Mouse (Mus musculus) layer of hippocampus, adult 18-20 months (tissue): ENCODE results near the gene Gm20489. TPM values are rescaled to one million over a fixed set of nuclear protein-coding genes. Genes with fewer than 3 reads are reported as not detected.

Source experiments
- DNase-seq, 2 experiments: peaks; one replicate each; pipeline ENCODE4 v3.0.0; 2022; ENCODE audit warnings: low spot score in 2 of 2
- long read RNA-seq: library from polyadenylated mRNA; stranded (forward); transcript quantifications from one replicate; pipeline ENCODE4 v2.0.0, GENCODE M21; 2021
- total RNA-seq, 2 experiments: library from RNA; stranded (reverse); gene quantifications; 2 replicates each; pipeline ENCODE4 v1.2.3; 2021

The Gm20489 gene
- total RNA-seq = not detected
- long read RNA-seq = 0 reads

GRCm38 (mm10) chrX:101268755-101269124 lies at the start of gene Gm20489:
Gene Gm20489, minus strand, starts transcription at chrX:101269023.
- no peak for DNase-seq

- peak; percentile 85 to 89 for DNase-seq
Measured at GRCm38 (mm10) chrX:101313625-101314359, 45.0 kb upstream of the Gm20489 start.

GRCm38 (mm10) chrX:101309299-101309698 lies 40.5 kb upstream of the Gm20489 start:
- peak in 1 of 2 experiments; percentile 50 for DNase-seq

GRCm38 (mm10) chrX:101304646-101305045 lies 35.8 kb upstream of the Gm20489 start:
- DNase-seq = no peak

- DNase-seq = no peak
Measured at GRCm38 (mm10) chrX:101301654-101302053, 32.8 kb upstream of the Gm20489 start.

- no peak for DNase-seq
Measured at GRCm38 (mm10) chrX:101300427-101301030, 31.7 kb upstream of the Gm20489 start.

GRCm38 (mm10) chrX:101299473-101300426 lies 30.9 kb upstream of the Gm20489 start:
- DNase-seq = no peak

GRCm38 (mm10) chrX:101299055-101299454 lies 30.2 kb upstream of the Gm20489 start, which contains the start of gene Nlgn3:
Gene Nlgn3, plus strand, starts transcription at chrX:101299168.
- DNase-seq = peak in 1 of 2 experiments; percentile 52

- DNase-seq = no peak
Measured at GRCm38 (mm10) chrX:101290111-101290510, 21.3 kb upstream of the Gm20489 start.

- no peak for DNase-seq
Measured at GRCm38 (mm10) chrX:101289037-101289436, 20.2 kb upstream of the Gm20489 start.

- DNase-seq = no peak
Measured at GRCm38 (mm10) chrX:101288432-101288831, 19.6 kb upstream of the Gm20489 start.

GRCm38 (mm10) chrX:101287543-101287942 lies 18.7 kb upstream of the Gm20489 start:
- DNase-seq = no peak

GRCm38 (mm10) chrX:101285953-101286670 lies 17.3 kb upstream of the Gm20489 start:
- no peak for DNase-seq

GRCm38 (mm10) chrX:101285534-101285933 lies 16.7 kb upstream of the Gm20489 start:
- peak; percentile 40 to 55 for DNase-seq

GRCm38 (mm10) chrX:101282813-101283212 lies 14.0 kb upstream of the Gm20489 start:
- DNase-seq = no peak

- peak; percentile 73 to 83 for DNase-seq
Measured at GRCm38 (mm10) chrX:101273875-101274738, 5.3 kb upstream of the Gm20489 start, which contains the start of gene Med12. Gene Med12, plus strand, starts transcription at chrX:101274030.

- DNase-seq = no peak
Measured at GRCm38 (mm10) chrX:101273410-101273809, 4.6 kb upstream of the Gm20489 start.

- no peak for DNase-seq
Measured at GRCm38 (mm10) chrX:101268025-101268754, 633 bp downstream of the Gm20489 start, which contains the start of gene Il2rg. Gene Il2rg, minus strand, starts transcription at chrX:101268255.

GRCm38 (mm10) chrX:101266631-101267030 lies 2.2 kb downstream of the Gm20489 start:
- DNase-seq = no peak
